Mouse (Mus musculus) liver, postnatal 0 days (tissue): ENCODE results near the gene Arhgap6.

Source experiments
- CTCF ChIP-seq: sonication (generic); IDR thresholded peaks from 2 replicates; pipeline ENCODE4 v1.5.1; 2016; ENCODE audit warnings: antibody characterized with exemption, low read depth
- EP300 ChIP-seq: IDR thresholded peaks from 2 replicates; pipeline ENCODE4 v1.6.1; 2016; ENCODE audit warnings: antibody characterized with exemption, low read depth, mild to moderate bottlenecking

GRCm38 (mm10) chrX:169338213-169338612 is 543.3 kb downstream of the Arhgap6 start:
- TF ChIP-seq EP300 (no peak), CTCF (no peak)
